Mouse (Mus musculus) thymus, adult 18-20 months (tissue): ENCODE results near the gene Dnajc6.

Experiments
- DNase-seq, 2 experiments: peaks; one replicate each; pipeline ENCODE4 v3.0.0; 2022; ENCODE audit warnings: mixed read lengths in 2 of 2

The Dnajc6 gene

GRCm38 (mm10) chr4:101496534-101497237, at the start of gene Dnajc6:
TSS of gene Dnajc6 (plus strand) at chr4:101496648.
- DNase-seq = no peak

- no peak for DNase-seq
Observed at GRCm38 (mm10) chr4:101448701-101449100, 47.7 kb upstream of the Dnajc6 start.

- DNase-seq = no peak
Observed at GRCm38 (mm10) chr4:101449344-101449743, 47.1 kb upstream of the Dnajc6 start.

- DNase-seq = no peak
Observed at GRCm38 (mm10) chr4:101450150-101450780, 46.2 kb upstream of the Dnajc6 start.

- no peak for DNase-seq
Observed at GRCm38 (mm10) chr4:101451089-101451488, 45.4 kb upstream of the Dnajc6 start.

GRCm38 (mm10) chr4:101452829-101453228, 43.6 kb upstream of the Dnajc6 start:
- no peak for DNase-seq

GRCm38 (mm10) chr4:101457176-101457575, 39.3 kb upstream of the Dnajc6 start:
- no peak for DNase-seq

GRCm38 (mm10) chr4:101458341-101458740, 38.1 kb upstream of the Dnajc6 start:
- DNase-seq = peak in 1 of 2 experiments; percentile 8

GRCm38 (mm10) chr4:101459358-101459757, 37.1 kb upstream of the Dnajc6 start:
- no peak for DNase-seq

- no peak for DNase-seq
Observed at GRCm38 (mm10) chr4:101460114-101460513, 36.3 kb upstream of the Dnajc6 start.

- no peak for DNase-seq
Observed at GRCm38 (mm10) chr4:101462065-101462464, 34.4 kb upstream of the Dnajc6 start.

- no peak for DNase-seq
Observed at GRCm38 (mm10) chr4:101466264-101466663, 30.2 kb upstream of the Dnajc6 start.

GRCm38 (mm10) chr4:101469242-101469641, 27.2 kb upstream of the Dnajc6 start:
- no peak for DNase-seq

- no peak for DNase-seq
Observed at GRCm38 (mm10) chr4:101470543-101470942, 25.9 kb upstream of the Dnajc6 start.

- no peak for DNase-seq
Observed at GRCm38 (mm10) chr4:101472767-101473166, 23.7 kb upstream of the Dnajc6 start.

GRCm38 (mm10) chr4:101490320-101490917, 6.0 kb upstream of the Dnajc6 start:
- DNase-seq = no peak

GRCm38 (mm10) chr4:101491704-101492103, 4.7 kb upstream of the Dnajc6 start:
- no peak for DNase-seq

- DNase-seq = no peak
Observed at GRCm38 (mm10) chr4:101493611-101494197, 2.7 kb upstream of the Dnajc6 start.

- no peak for DNase-seq
Observed at GRCm38 (mm10) chr4:101496188-101496533, 287 bp upstream of the Dnajc6 start.

GRCm38 (mm10) chr4:101497336-101497735, 888 bp downstream of the Dnajc6 start:
- no peak for DNase-seq

GRCm38 (mm10) chr4:101504470-101505007, 8.1 kb downstream of the Dnajc6 start:
- DNase-seq = no peak

GRCm38 (mm10) chr4:101505966-101506365, 9.5 kb downstream of the Dnajc6 start:
- DNase-seq = no peak

- DNase-seq = no peak
Observed at GRCm38 (mm10) chr4:101506372-101506771, 9.9 kb downstream of the Dnajc6 start.
